Mouse (Mus musculus): ENCODE measurements around the gene Scyl2. TPM values are rescaled to one million over a fixed set of nuclear protein-coding genes. Genes with fewer than 3 reads are reported as not detected.

Scyl2 gene
- polyA plus RNA-seq, 3 experiments from 2014 or later: 7.8 to 10.7 (median 9.9) TPM

- ATAC-seq: no peak
These were observed 91.8 kb downstream of the Scyl2 start for GRCm38 (mm10) chr10:89594309-89594708.

- no peak for ATAC-seq
These were observed 93.3 kb downstream of the Scyl2 start for GRCm38 (mm10) chr10:89592797-89593196.

- ATAC-seq: no peak
These were observed 96.2 kb downstream of the Scyl2 start for GRCm38 (mm10) chr10:89589877-89590276.

Other genes with a start within 250 kb of the Scyl2 start
- 1 to 10 TPM in 1 of 3 experiments, under 1 TPM in 2; 0.60 to 9.7 (median 0.61) TPM for gene Gas2l3, start 242.3 kb downstream of the Scyl2 start, polyA plus RNA-seq (2017; shearing (Covaris generic))
- not detected for gene Nr1h4, start 152.7 kb downstream of the Scyl2 start, polyA plus RNA-seq (2017; shearing (Covaris generic))
- gene Slc17a8, start 65.0 kb downstream of the Scyl2 start, polyA plus RNA-seq (2017; shearing (Covaris generic)): under 1 TPM in 1 of 3 experiments, not detected in 2; 0.19 TPM
- 10 to 100 TPM; 43.5 to 52.5 (median 44.7) TPM for gene Actr6, start 46.0 kb upstream of the Scyl2 start, polyA plus RNA-seq (2017; shearing (Covaris generic))
- gene Uhrf1bp1l, start 58.7 kb upstream of the Scyl2 start, polyA plus RNA-seq (2017; shearing (Covaris generic)): 10 to 100 TPM; 22.5 to 33.8 (median 26.2) TPM
- gene Anks1b, start 187.2 kb upstream of the Scyl2 start, polyA plus RNA-seq (2017; shearing (Covaris generic)): under 1 TPM in 1 of 3 experiments, not detected in 2; 0.30 TPM

Measured in inflammation-experienced regulatory T-cells, adult 6 months (primary cell).